Mouse (Mus musculus) cerebellum, adult 2 months (tissue): ENCODE measurements around the gene March8. TPM values are rescaled to one million over a fixed set of nuclear protein-coding genes. Genes with fewer than 3 reads are reported as not detected.

Experiments used
- DNase-seq, 2 experiments: peaks; one replicate each; pipeline ENCODE4 v3.0.0; 2021
- H3K27ac ChIP-seq: fragments of 200-500 bp; 2 replicates; pipeline ENCODE4 v1.5.1; 2012; ENCODE audit warnings: low read length, control low read depth, inconsistent platforms; ENCODE audit not compliant: insufficient read depth
- H3K27me3 ChIP-seq: fragments of 200-500 bp; 2 replicates; pipeline ENCODE4 v1.6.1; 2012; ENCODE audit warnings: inconsistent platforms, mild to moderate bottlenecking, low read length, moderate library complexity; ENCODE audit not compliant: control insufficient read depth, insufficient read depth
- H3K4me1 ChIP-seq: fragments of 200-500 bp; 2 replicates; pipeline ENCODE4 v1.6.1; 2011; ENCODE audit warnings: low read length; ENCODE audit not compliant: control insufficient read depth, insufficient read depth
- H3K4me3 ChIP-seq: fragments of 200-500 bp; replicated peaks from 2 replicates; pipeline ENCODE3; 2011; ENCODE audit warnings: mild to moderate bottlenecking, low read depth, low read length, control low read depth; ENCODE audit not compliant: insufficient read depth
- CTCF ChIP-seq: fragments of 200-500 bp; IDR thresholded peaks from 2 replicates; pipeline ENCODE4 v1.5.1; 2011; ENCODE audit warnings: low read depth, mild to moderate bottlenecking, control low read depth, low read length, moderate library complexity, borderline replicate concordance; ENCODE audit not compliant: insufficient read depth
- POLR2A ChIP-seq: fragments of 200-500 bp; IDR thresholded peaks from 2 replicates; pipeline ENCODE4 v1.6.1; 2011; ENCODE audit warnings: low read length, control low read depth, borderline replicate concordance; ENCODE audit not compliant: insufficient read depth
- WGBS: fragments of 180-500 bp; shearing (Covaris S2); methylation state at CpG from one replicate; pipeline ENCODE4 v1.1.7; 2018; 5-methylcytosine and 5-hydroxymethylcytosine counted together
- polyA plus RNA-seq: library from polyadenylated mRNA; depleted of rRNA; stranded (reverse); fragments of >200 nt; gene quantifications from 2 replicates; pipeline ENCODE4 v1.2.3, GENCODE M21; 2012

Gene March8
- polyA plus RNA-seq, 1 experiment: 80.9 TPM

GRCm38 (mm10) chr6:116358056-116358455 lies 20.2 kb downstream of the March8 start:
- Histone ChIP-seq H3K4me3 (no peak overlapping the region), H3K4me1 (peaks cover 10% of the 10 kb centered on the region), H3K27me3 (no peaks in the 10 kb centered on the region), H3K27ac (no peak overlapping the region)
- no peak for DNase-seq
- 86% methylated on average over 8 of the region's 8 CpGs for WGBS
- no peak for TF ChIP-seq POLR2A
- no peak for TF ChIP-seq CTCF

GRCm38 (mm10) chr6:116359256-116359655 lies 21.4 kb downstream of the March8 start:
- H3K27ac ChIP-seq: no peak overlapping the region

DNA sequence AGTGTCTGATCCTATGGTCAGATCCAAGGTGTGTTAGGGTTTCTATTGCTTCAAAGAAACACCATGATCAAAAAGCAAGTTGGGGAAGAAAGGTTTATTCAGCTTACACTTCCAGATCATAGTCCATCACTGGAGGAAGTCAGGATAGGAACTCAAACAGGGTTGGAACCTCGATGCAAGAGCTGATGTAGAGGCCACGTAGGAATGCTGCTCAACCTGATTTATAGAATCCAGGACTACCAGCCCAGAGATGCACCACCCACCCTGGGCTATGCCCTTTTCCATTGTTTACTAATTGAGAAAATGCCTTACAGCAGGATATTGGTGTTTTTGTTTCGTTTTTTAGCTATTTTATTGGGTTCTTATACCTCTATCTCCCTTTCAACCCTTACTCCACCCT lies 23.6 kb downstream of the March8 start:
- Histone ChIP-seq H3K27ac (no peak overlapping the region), H3K4me3 (no peak overlapping the region), H3K4me1 (peaks cover 10% of the 10 kb centered on the region), H3K27me3 (no peaks in the 10 kb centered on the region)
- TF ChIP-seq CTCF (no peak), POLR2A (no peak)
- DNase-seq: no peak
- 88% methylated on average over 3 of the region's 3 CpGs for WGBS

More at GRCm38 (mm10) chr6:116359256-116359655, 21.4 kb downstream of the March8 start:
- WGBS: 62% methylated on average over 3 of the region's 3 CpGs
- Histone ChIP-seq H3K4me3 (no peak overlapping the region), H3K4me1 (peaks cover 10% of the 10 kb centered on the region), H3K27me3 (no peaks in the 10 kb centered on the region)
- TF ChIP-seq POLR2A (no peak), CTCF (no peak)
- DNase-seq: no peak

- Histone ChIP-seq H3K4me1 (peaks cover 7% of the 10 kb centered on the region), H3K27me3 (no peaks in the 10 kb centered on the region), H3K4me3 (no peak overlapping the region), H3K27ac (no peak overlapping the region)
- TF ChIP-seq CTCF (no peak), POLR2A (no peak)
- 89% methylated on average over 4 of the region's 4 CpGs for WGBS
- DNase-seq: no peak
Observed at GRCm38 (mm10) chr6:116361993-116362392, 24.2 kb downstream of the March8 start.

GRCm38 (mm10) chr6:116367971-116368370 lies 30.1 kb downstream of the March8 start:
- no peak for DNase-seq
- Histone ChIP-seq H3K27ac (no peak overlapping the region), H3K4me3 (no peak overlapping the region), H3K4me1 (peaks cover 24% of the 10 kb centered on the region), H3K27me3 (no peaks in the 10 kb centered on the region)
- WGBS: 84% methylated on average over 11 of the region's 11 CpGs
- TF ChIP-seq POLR2A (no peak), CTCF (no peak)

GRCm38 (mm10) chr6:116369811-116370210 lies 32.0 kb downstream of the March8 start:
- H3K4me1 ChIP-seq: peaks cover 24% of the 10 kb centered on the region
- H3K27ac ChIP-seq: no peak overlapping the region
- TF ChIP-seq POLR2A (no peak), CTCF (no peak)
- WGBS: 100% methylated on average over 1 of the region's 1 CpGs
- DNase-seq: no peak
- no peak overlapping the region for H3K4me3 ChIP-seq
- no peaks in the 10 kb centered on the region for H3K27me3 ChIP-seq

- DNase-seq: no peak
- WGBS: 68% methylated on average over 6 of the region's 6 CpGs
- Histone ChIP-seq H3K4me1 (peaks cover 24% of the 10 kb centered on the region), H3K4me3 (no peak overlapping the region), H3K27ac (no peak overlapping the region), H3K27me3 (no peaks in the 10 kb centered on the region)
- TF ChIP-seq CTCF (no peak), POLR2A (no peak)
Observed at GRCm38 (mm10) chr6:116370216-116370976, 32.6 kb downstream of the March8 start.

DNA sequence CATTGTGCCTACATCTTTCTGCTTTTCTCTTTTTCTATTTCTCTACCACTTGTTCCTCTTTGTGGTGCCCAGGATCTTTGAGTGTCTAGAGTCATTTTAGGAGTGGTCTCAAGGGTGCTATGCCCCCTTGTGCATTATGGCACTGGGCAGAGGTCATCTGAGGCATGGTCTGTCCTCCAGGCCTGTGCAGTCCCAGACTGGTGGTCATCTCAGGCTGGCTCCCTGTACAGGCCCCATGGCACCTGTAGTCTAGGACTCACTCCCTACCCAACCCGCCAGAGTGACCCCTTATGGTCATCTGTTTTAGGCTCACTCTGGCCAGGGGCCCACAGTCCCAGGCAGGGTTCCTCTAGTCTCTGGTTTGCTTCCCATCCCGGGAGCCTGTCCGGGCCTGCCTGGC lies 33.7 kb downstream of the March8 start:
- Histone ChIP-seq H3K4me3 (no peak overlapping the region), H3K27ac (no peak overlapping the region), H3K4me1 (peaks cover 24% of the 10 kb centered on the region), H3K27me3 (no peaks in the 10 kb centered on the region)
- TF ChIP-seq CTCF (no peak), POLR2A (no peak)
- DNase-seq: no peak
- WGBS: 43% methylated on average over 3 of the region's 3 CpGs

DNA sequence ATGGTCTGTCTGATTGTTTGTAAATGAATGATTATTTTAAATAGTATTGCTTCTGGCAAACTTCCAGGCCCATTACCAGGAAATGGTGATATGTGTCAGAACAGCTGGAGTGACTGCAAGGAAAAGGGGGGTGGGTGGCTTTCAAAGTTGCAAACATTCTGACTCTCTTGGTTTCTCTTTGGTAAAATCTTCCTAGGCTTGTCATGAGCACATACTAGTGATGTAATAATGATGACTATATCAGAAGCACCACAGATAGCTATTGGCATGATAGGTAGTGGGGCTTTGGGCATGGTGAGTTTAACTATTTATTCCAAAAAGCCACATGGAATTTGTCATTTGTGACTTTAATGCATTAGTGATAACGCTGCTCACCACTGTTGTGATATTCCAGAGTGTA lies 36.3 kb downstream of the March8 start:
- WGBS: 89% methylated on average over 1 of the region's 1 CpGs
- no peak overlapping the region for H3K4me3 ChIP-seq
- H3K27me3 ChIP-seq: no peaks in the 10 kb centered on the region
- no peak for DNase-seq
- H3K4me1 ChIP-seq: peaks cover 24% of the 10 kb centered on the region
- no peak for TF ChIP-seq CTCF
- TF ChIP-seq POLR2A: no peak
- H3K27ac ChIP-seq: no peak overlapping the region
